Mouse (Mus musculus): ENCODE measurements at regions not wholly inside any gene's neighbourhood (a gene's known extent, or its start where the extent isn't known, plus 50 kb on each side); places are given as distances from the start of the nearest gene placed in this dataset.

DNA sequence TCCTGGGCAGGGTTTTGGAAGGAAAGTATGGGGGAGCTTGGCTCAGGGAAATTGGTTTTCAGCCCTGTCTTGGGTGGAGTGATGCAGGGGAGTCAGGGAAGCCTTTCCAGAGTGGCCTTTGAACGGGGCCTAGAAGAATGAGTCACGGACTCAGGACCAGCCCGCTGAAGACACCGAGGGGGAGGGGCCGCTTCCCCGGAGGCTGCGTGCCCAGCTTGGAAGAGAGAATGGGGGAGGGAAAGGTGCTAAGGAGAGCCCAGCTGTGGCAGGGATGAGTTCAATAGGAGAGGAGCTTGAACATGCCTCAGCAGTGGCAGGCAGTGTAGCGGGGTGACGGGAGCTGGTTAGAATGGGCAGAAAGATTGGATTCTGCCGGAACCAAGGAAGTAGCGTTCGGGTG is 337.8 kb downstream of the Zfp706 start:
- Histone ChIP-seq H3K36me3 (ENCODE audit: insufficient read depth) (no peaks in the 10 kb centered on the region), H3K27ac (ENCODE audit: low read depth, low read length) (no peak overlapping the region), H3K9ac (no peak overlapping the region), H3K27me3 (ENCODE audit: insufficient read depth, low read length) (no peaks in the 10 kb centered on the region), H3K9me3 (ENCODE audit: low read length) (no peaks in the 10 kb centered on the region), H3K4me3 (ENCODE audit: low read depth, low read length) (no peak overlapping the region), H3K4me2 (ENCODE audit: low read depth) (no peak overlapping the region), H3K4me1 (ENCODE audit: insufficient read depth) (no peaks in the 10 kb centered on the region)
- WGBS, result 29% methylated on average over 12 of the region's 12 CpGs
- no peak for DNase-seq
- ATAC-seq, result no peak
- TF ChIP-seq CTCF (IDR thresholded peaks at IDR 0.05; ENCODE audit: low read depth), result no peak

DNA sequence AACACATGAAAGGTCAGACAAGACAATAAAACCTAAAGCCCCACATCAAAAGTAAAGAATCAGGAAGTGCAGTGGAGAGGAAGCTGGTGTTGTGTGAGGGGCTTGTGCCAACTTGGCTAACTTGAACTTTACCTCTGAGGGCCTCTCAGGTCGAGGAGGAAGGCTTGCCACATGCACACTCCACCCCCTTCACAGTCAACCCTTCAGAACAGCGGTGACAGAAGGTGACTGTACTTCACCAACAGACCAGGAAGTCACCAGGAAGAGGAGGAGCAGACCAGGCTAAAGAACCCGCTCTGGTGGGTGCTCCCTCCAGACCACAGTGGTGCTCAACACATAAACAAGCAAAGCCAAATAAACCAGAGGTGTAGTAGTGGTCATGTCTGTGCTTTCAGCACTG is 341.0 kb downstream of the Zfp706 start:
- Histone ChIP-seq H3K4me2 (ENCODE audit: low read depth) (no peak overlapping the region), H3K4me3 (ENCODE audit: low read depth, low read length) (no peak overlapping the region), H3K27ac (ENCODE audit: low read depth, low read length) (no peak overlapping the region), H3K4me1 (ENCODE audit: insufficient read depth) (no peaks in the 10 kb centered on the region), H3K9ac (no peak overlapping the region), H3K36me3 (ENCODE audit: insufficient read depth) (no peaks in the 10 kb centered on the region), H3K27me3 (ENCODE audit: insufficient read depth, low read length) (no peaks in the 10 kb centered on the region), H3K9me3 (ENCODE audit: low read length) (no peaks in the 10 kb centered on the region)
- ATAC-seq, result no peak
- DNase-seq, result no peak
- WGBS, result 66% methylated on average over 3 of the region's 3 CpGs
- no peak for TF ChIP-seq CTCF (IDR thresholded peaks at IDR 0.05; ENCODE audit: low read depth)

DNA sequence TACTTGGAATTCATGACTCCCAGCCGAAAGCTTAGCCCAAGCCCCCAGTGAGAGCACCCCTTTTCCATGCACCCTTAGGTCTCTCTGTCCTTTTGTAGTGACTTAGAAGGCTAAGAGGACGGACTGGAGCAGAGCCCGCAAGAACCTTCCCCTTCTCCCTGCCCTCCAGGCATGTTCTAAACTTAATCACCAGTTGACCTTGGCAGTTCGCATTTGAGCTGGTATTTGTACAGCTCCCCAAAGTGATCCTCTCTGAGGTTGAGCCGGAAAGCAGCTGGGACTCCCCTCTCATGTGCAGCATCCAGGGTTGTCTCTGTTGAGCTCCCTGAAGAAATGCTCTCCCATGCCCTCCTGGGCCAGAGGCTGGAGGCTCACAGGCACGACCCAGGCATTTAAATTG is 343.2 kb downstream of the Zfp706 start:
- no peak for ATAC-seq
- no peak for TF ChIP-seq CTCF (IDR thresholded peaks at IDR 0.05; ENCODE audit: low read depth)

DNA sequence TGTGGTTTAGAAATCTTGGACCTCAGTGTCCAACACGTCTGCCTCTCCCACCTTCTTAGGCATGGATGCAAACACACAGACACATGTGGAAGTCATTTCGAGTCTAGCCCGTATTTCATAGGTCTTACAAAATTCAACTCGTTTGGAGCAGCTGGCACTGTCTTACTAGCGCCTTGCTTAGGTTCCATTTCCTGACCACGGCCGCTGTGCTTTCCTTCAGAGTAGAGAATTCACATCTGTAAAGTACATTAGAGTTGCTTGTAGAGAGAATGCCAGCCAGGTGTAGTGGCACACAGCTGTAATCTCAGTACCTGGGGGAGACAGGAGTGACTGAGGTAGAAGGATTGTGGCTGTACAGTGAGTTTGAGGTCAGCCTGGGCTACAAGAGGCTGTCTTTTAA is 346.6 kb downstream of the Zfp706 start:
- Histone ChIP-seq H3K27ac (ENCODE audit: low read depth, low read length) (no peak overlapping the region), H3K9ac (no peak overlapping the region), H3K36me3 (ENCODE audit: insufficient read depth) (no peaks in the 10 kb centered on the region), H3K4me2 (ENCODE audit: low read depth) (no peak overlapping the region), H3K9me3 (ENCODE audit: low read length) (no peaks in the 10 kb centered on the region), H3K27me3 (ENCODE audit: insufficient read depth, low read length) (no peaks in the 10 kb centered on the region), H3K4me3 (ENCODE audit: low read depth, low read length) (no peak overlapping the region), H3K4me1 (ENCODE audit: insufficient read depth) (no peaks in the 10 kb centered on the region)
- 89% methylated on average over 7 of the region's 7 CpGs for WGBS
- TF ChIP-seq CTCF (IDR thresholded peaks at IDR 0.05; ENCODE audit: low read depth), result no peak
- no peak for ATAC-seq
- no peak for DNase-seq

More for the DNA sequence above, 343.2 kb downstream of the Zfp706 start:
- no peaks in the 10 kb centered on the region for H3K36me3 ChIP-seq (ENCODE audit: insufficient read depth)
- no peaks in the 10 kb centered on the region for H3K9me3 ChIP-seq (ENCODE audit: low read length)
- H3K9ac ChIP-seq, result no peak overlapping the region
- H3K27ac ChIP-seq (ENCODE audit: low read depth, low read length), result no peak overlapping the region
- H3K4me2 ChIP-seq (ENCODE audit: low read depth), result no peak overlapping the region
- no peaks in the 10 kb centered on the region for H3K4me1 ChIP-seq (ENCODE audit: insufficient read depth)
- no peak for DNase-seq
- WGBS, result 82% methylated on average over 6 of the region's 6 CpGs
- H3K4me3 ChIP-seq (ENCODE audit: low read depth, low read length), result no peak overlapping the region
- H3K27me3 ChIP-seq (ENCODE audit: insufficient read depth, low read length), result no peaks in the 10 kb centered on the region
